ENCODE assay signal across 8 mouse cellular contexts in genomic region chr5:139199636-139199994, GRCm38 (mm10). TPM values are rescaled to one million over a fixed set of nuclear protein-coding genes. Genes with fewer than 3 reads are reported as not detected.
DNase-seq lines count a peak whose midpoint lies in the region; ATAC-seq and TF ChIP-seq lines count a peak whose summit lies in the region.

No protein-coding gene starts in this region.

- no peaks in the 10 kb centered on the region for H3K27me3 ChIP-seq in heart, embryonic 12.5 days (replicated peaks)
- H3K27me3 ChIP-seq in hindbrain, embryonic 10.5 days (ENCODE audit: insufficient read depth, poor library complexity, severe bottlenecking): no peaks in the 10 kb centered on the region; the same call in 1 of the 2 replicates
- H3K27me3 ChIP-seq in midbrain, embryonic 11.5 days (ENCODE audit: control insufficient read depth, insufficient read depth, low read length): no peaks in the 10 kb centered on the region

- H3K4me2 ChIP-seq in heart, embryonic 12.5 days: peak overlapping the region; percentile 90
- peak overlapping the region; percentile 89 for H3K4me2 ChIP-seq in midbrain, embryonic 11.5 days

- peak overlapping the region; percentile 70 for H3K4me3 ChIP-seq in heart, embryonic 12.5 days
- H3K4me3 ChIP-seq in ES-E14 (ENCODE audit: insufficient read depth in 1 of 2, low read depth in 1 of 2, low read length in 2 of 2, poor library complexity in 1 of 2, severe bottlenecking in 1 of 2): peak overlapping the region; percentile 44 to 72
- H3K4me3 ChIP-seq in hindbrain, embryonic 10.5 days: peak overlapping the region; percentile 98
- peak overlapping the region; percentile 96 for H3K4me3 ChIP-seq in midbrain, embryonic 11.5 days (ENCODE audit: low read depth, low read length)

- H3K9me3 ChIP-seq in heart, embryonic 12.5 days (replicated peaks): no peaks in the 10 kb centered on the region
- no peaks in the 10 kb centered on the region for H3K9me3 ChIP-seq in ES-E14 (ENCODE audit: control insufficient read depth, insufficient read depth, low read depth, low read length)
- H3K9me3 ChIP-seq in hindbrain, embryonic 10.5 days: no peaks in the 10 kb centered on the region
- no peaks in the 10 kb centered on the region for H3K9me3 ChIP-seq in midbrain, embryonic 11.5 days (ENCODE audit: control insufficient read depth, low read length)

- peak overlapping the region; percentile 74 for H3K9ac ChIP-seq in heart, embryonic 12.5 days
- H3K9ac ChIP-seq in ES-E14 (ENCODE audit: insufficient read depth, low read depth, low read length, poor library complexity, severe bottlenecking): peak overlapping the region; percentile 29; the same call in 1 of the 2 replicates
- H3K9ac ChIP-seq in midbrain, embryonic 11.5 days (ENCODE audit: low read length): peak overlapping the region; percentile 69; the same call in 1 of the 2 replicates

- WGBS in heart, embryonic 12.5 days: 40% methylated on average over 2 of the region's 2 CpGs
- WGBS in hindbrain, embryonic 10.5 days: 44% methylated on average over 2 of the region's 2 CpGs
- WGBS in midbrain, embryonic 11.5 days: 41% methylated on average over 2 of the region's 2 CpGs

- peaks cover 29% of the 10 kb centered on the region for H3K4me1 ChIP-seq in heart, embryonic 12.5 days (replicated peaks)
- peaks cover 9 to 14% of the 10 kb centered on the region in 2 experiments; a peak in 3 of 4 replicates for H3K4me1 ChIP-seq in ES-E14 (ENCODE audit: control insufficient read depth in 2 of 2, insufficient read depth in 2 of 2, low read length in 2 of 2, poor library complexity in 1 of 2)
- H3K4me1 ChIP-seq in hindbrain, embryonic 10.5 days (replicated peaks): peaks cover 30% of the 10 kb centered on the region
- peaks cover 17% of the 10 kb centered on the region for H3K4me1 ChIP-seq in midbrain, embryonic 11.5 days (ENCODE audit: control insufficient read depth, insufficient read depth, low read length)

- no peaks in the 10 kb centered on the region for H3K36me3 ChIP-seq in heart, embryonic 12.5 days
- no peaks in the 10 kb centered on the region for H3K36me3 ChIP-seq in ES-E14 (ENCODE audit: control insufficient read depth, insufficient read depth, low read length, poor library complexity, severe bottlenecking)
- H3K36me3 ChIP-seq in hindbrain, embryonic 10.5 days: no peaks in the 10 kb centered on the region
- H3K36me3 ChIP-seq in midbrain, embryonic 11.5 days (ENCODE audit: control insufficient read depth, insufficient read depth, low read length): no peaks in the 10 kb centered on the region

- H3K27ac ChIP-seq in heart, embryonic 12.5 days (ENCODE audit: poor library complexity, severe bottlenecking): peak overlapping the region; percentile 87
- peak overlapping the region; percentile 85 for H3K27ac ChIP-seq in ES-E14 (ENCODE audit: insufficient read depth, low read depth, low read length, poor library complexity, severe bottlenecking)
- peak overlapping the region; percentile 92 for H3K27ac ChIP-seq in hindbrain, embryonic 10.5 days
- H3K27ac ChIP-seq in midbrain, embryonic 11.5 days (ENCODE audit: low read depth, low read length): no peak overlapping the region

- no peak for ATAC-seq in heart, embryonic 12.5 days (ENCODE audit: insufficient number of reproducible peaks, low FRiP score)
- ATAC-seq in midbrain, embryonic 11.5 days (ENCODE audit: low FRiP score): no peak
- ATAC-seq in activated CD4-positive, CD25-positive, alpha-beta regulatory T cell, adult 4 months: no peak

- in situ Hi-C loops in ES-E14 (cut with MboI; ENCODE audit: low sequenced_read_pairs in 2 of 2, unreplicated experiment in 2 of 2): no loop called here

- DNase-seq in heart, adult 9 months (ENCODE audit: low spot score in 2 of 2): no peak
- DNase-seq in ES-E14 (ENCODE audit: low read depth, low spot score): no peak
- no peak for DNase-seq in hindbrain, embryonic 10.5 days (ENCODE audit: low spot score)
- DNase-seq in midbrain, embryonic 11.5 days (ENCODE audit: low spot score, missing footprints): no peak
- no peak for DNase-seq in right cerebral cortex, postnatal 4 days
- no peak for DNase-seq in cerebellum, adult 11-12 months

TF ChIP-seq in ES-E14, 5 proteins besides CTCF, POLR2A, EP300 and RAD21:
- TF ChIP-seq ZNF384 (IDR thresholded peaks at IDR 0.05; ENCODE audit: low read depth, low read length): peak; percentile 50; the same call in 1 of the 2 replicates
- TF ChIP-seq CHD2 (IDR thresholded peaks at IDR 0.05; ENCODE audit: low read depth, low read length): no peak

RNA-seq across cellular contexts. Expression of gene Sun1, which starts 0.8 kb away (rescaled TPM):
- 41.8 and 42.4 TPM in 2 replicates for polyA plus RNA-seq in heart, embryonic 12.5 days (2016; fragmentation: Nextera tagmentation; extraction: Ambion mirVana)
- 183 and 289 TPM in 2 replicates for total RNA-seq in ES-E14 (2012; rRNA removed)
- 44.1 and 50.2 TPM in 2 replicates for polyA plus RNA-seq in hindbrain, embryonic 10.5 days (2016; fragmentation: Nextera tagmentation; extraction: Ambion mirVana)
- 41.9 and 44.6 TPM in 2 replicates for polyA plus RNA-seq in midbrain, embryonic 11.5 days (2014; fragmentation: Nextera tagmentation; extraction: Ambion mirVana)
- polyA plus RNA-seq in activated CD4-positive, CD25-positive, alpha-beta regulatory T cell, adult 4 months (2017; shearing (Covaris generic)): 10 to 100 TPM; 29.3 to 33.5 TPM

RNA-seq across cellular contexts. Expression of gene Dnaaf5, which starts 49.6 kb away (rescaled TPM):
- 9.8 and 10.5 TPM in 2 replicates for polyA plus RNA-seq in heart, embryonic 12.5 days (2016; fragmentation: Nextera tagmentation; extraction: Ambion mirVana)
- 22.5 and 22.8 TPM in 2 replicates for total RNA-seq in ES-E14 (2012; rRNA removed)
- polyA plus RNA-seq in hindbrain, embryonic 10.5 days (2016; fragmentation: Nextera tagmentation; extraction: Ambion mirVana): 8.7 and 10.3 TPM in 2 replicates
- 5.2 and 5.3 TPM in 2 replicates for polyA plus RNA-seq in midbrain, embryonic 11.5 days (2014; fragmentation: Nextera tagmentation; extraction: Ambion mirVana)
- 10 to 100 TPM in 1 of 2 experiments, 1 to 10 TPM in 1; 9.3 to 14.7 TPM for polyA plus RNA-seq in activated CD4-positive, CD25-positive, alpha-beta regulatory T cell, adult 4 months (2017; shearing (Covaris generic))

RNA-seq across cellular contexts. Expression of gene Prkar1b, which starts 49.8 kb away (rescaled TPM):
- polyA plus RNA-seq in heart, embryonic 12.5 days (2016; fragmentation: Nextera tagmentation; extraction: Ambion mirVana): 10.4 and 11.5 TPM in 2 replicates
- 0.74 and 3.8 TPM in 2 replicates for total RNA-seq in ES-E14 (2012; rRNA removed)
- polyA plus RNA-seq in hindbrain, embryonic 10.5 days (2016; fragmentation: Nextera tagmentation; extraction: Ambion mirVana): 11.7 and 28.8 TPM in 2 replicates
- polyA plus RNA-seq in midbrain, embryonic 11.5 days (2014; fragmentation: Nextera tagmentation; extraction: Ambion mirVana): 19.5 and 20.2 TPM in 2 replicates
- 1 to 10 TPM; 2.6 to 5.4 TPM for polyA plus RNA-seq in activated CD4-positive, CD25-positive, alpha-beta regulatory T cell, adult 4 months (2017; shearing (Covaris generic))

RNA-seq across cellular contexts. Expression of gene Get4, which starts 52.5 kb away (rescaled TPM):
- 151 and 158 TPM in 2 replicates for polyA plus RNA-seq in heart, embryonic 12.5 days (2016; fragmentation: Nextera tagmentation; extraction: Ambion mirVana)
- total RNA-seq in ES-E14 (2012; rRNA removed): 140 and 149 TPM in 2 replicates
- polyA plus RNA-seq in hindbrain, embryonic 10.5 days (2016; fragmentation: Nextera tagmentation; extraction: Ambion mirVana): 171 and 185 TPM in 2 replicates
- 118 and 123 TPM in 2 replicates for polyA plus RNA-seq in midbrain, embryonic 11.5 days (2014; fragmentation: Nextera tagmentation; extraction: Ambion mirVana)
- polyA plus RNA-seq in activated CD4-positive, CD25-positive, alpha-beta regulatory T cell, adult 4 months (2017; shearing (Covaris generic)): 10 to 100 TPM; 14.9 to 18.2 TPM
